Mouse (Mus musculus) hindbrain, postnatal 0 days (tissue): ENCODE measurements around the gene Gprc5b. TPM values are rescaled to one million over a fixed set of nuclear protein-coding genes. Genes with fewer than 3 reads are reported as not detected.

ENCODE experiments used
- ATAC-seq: fragments of 200-750 bp; cut with Nextera tagmentation; 2 replicates; pipeline ENCODE4 v1.8.0; 2017; ENCODE audit warnings: mild to moderate bottlenecking, moderate TSS enrichment, moderate library complexity
- DNase-seq: peaks from one replicate; pipeline ENCODE4 v3.0.0-alpha.2; 2015; ENCODE audit warnings: low spot score
- H3K27ac ChIP-seq: fragments of 300-500 bp; sonication (generic); 2 replicates; pipeline ENCODE4 v1.5.1; 2014; ENCODE audit warnings: mild to moderate bottlenecking
- H3K27me3 ChIP-seq: fragments of 300-500 bp; sonication (generic); 2 replicates; pipeline ENCODE4 v1.6.1; 2014; ENCODE audit warnings: low read length, mixed read lengths; ENCODE audit not compliant: insufficient read depth
- H3K36me3 ChIP-seq: fragments of 300-500 bp; sonication (generic); 2 replicates; pipeline ENCODE4 v1.6.1; 2014; ENCODE audit warnings: low read length, mixed read lengths; ENCODE audit not compliant: insufficient read depth
- H3K4me1 ChIP-seq: fragments of 300-500 bp; sonication (generic); 2 replicates; pipeline ENCODE4 v1.6.1; 2014; ENCODE audit warnings: antibody characterized with exemption, low read length, mixed read lengths; ENCODE audit not compliant: insufficient read depth
- H3K4me2 ChIP-seq: fragments of 300-500 bp; sonication (generic); 2 replicates; pipeline ENCODE4 v1.6.1; 2014; ENCODE audit warnings: low read depth, mild to moderate bottlenecking, low read length, moderate library complexity, mixed read lengths
- H3K4me3 ChIP-seq: fragments of 300-500 bp; sonication (generic); 2 replicates; pipeline ENCODE4 v1.5.1; 2014; ENCODE audit warnings: low read length
- H3K9ac ChIP-seq: fragments of 300-500 bp; sonication (generic); replicated peaks from 2 replicates; pipeline ENCODE4 v1.6.1; 2014; ENCODE audit warnings: mild to moderate bottlenecking, low read length, moderate library complexity, mixed read lengths
- H3K9me3 ChIP-seq: fragments of 300-500 bp; sonication (generic); 2 replicates; pipeline ENCODE4 v1.6.1; 2016; ENCODE audit warnings: low read length, mixed read lengths
- CTCF ChIP-seq: IDR thresholded peaks from 2 replicates; pipeline ENCODE4 v1.5.1; 2016; ENCODE audit warnings: antibody characterized with exemption, control low read depth, low read depth
- WGBS: fragments of 180-500 bp; shearing (Covaris S2); extraction: QIAGEN DNeasy Blood & Tissue Kit; methylation state at CpG from one replicate; pipeline ENCODE4 v1.1.7; 2014; 5-methylcytosine and 5-hydroxymethylcytosine counted together
- polyA plus RNA-seq: library from polyadenylated mRNA; unstranded; fragments of >200 nt; fragmentation: Nextera tagmentation; extraction: Ambion mirVana; gene quantifications from 2 replicates; pipeline ENCODE4 v1.2.1, GENCODE M21; 2015
- total RNA-seq: library from RNA; depleted of rRNA; stranded (reverse); fragments of >200 nt; gene quantifications from 2 replicates; pipeline ENCODE4 v1.2.3, GENCODE M21; 2014; rRNA removed

Gprc5b gene
- total and polyA plus RNA-seq, 2 experiments from 2014 or later = 9.5 to 56.9 TPM

GRCm38 (mm10) chr7:118928916-118929315 lies 66.1 kb downstream of the Gprc5b start:
- DNase-seq (no peak), ATAC-seq (no peak)
- Histone ChIP-seq H3K36me3 (no peaks in the 10 kb centered on the region), H3K27me3 (no peaks in the 10 kb centered on the region), H3K27ac (no peak overlapping the region), H3K9me3 (no peaks in the 10 kb centered on the region), H3K4me2 (no peak overlapping the region), H3K4me1 (0 out of 2 replicates have a peak, but pooled peaks cover 8% of the 10 kb centered on the region), H3K9ac (no peak overlapping the region), H3K4me3 (no peak overlapping the region)
- 65% methylated on average over 8 of the region's 8 CpGs for WGBS
- TF ChIP-seq CTCF = no peak

GRCm38 (mm10) chr7:118928316-118928715 lies 66.7 kb downstream of the Gprc5b start:
- no peaks in the 10 kb centered on the region for H3K36me3 ChIP-seq
- 0 out of 2 replicates have a peak, but pooled peaks cover 8% of the 10 kb centered on the region for H3K4me1 ChIP-seq
- H3K27me3 ChIP-seq = no peaks in the 10 kb centered on the region
- no peak overlapping the region for H3K4me3 ChIP-seq
- H3K9ac ChIP-seq = no peak overlapping the region
- H3K9me3 ChIP-seq = no peaks in the 10 kb centered on the region
- WGBS = 85% methylated on average over 3 of the region's 3 CpGs
- ATAC-seq (no peak), DNase-seq (no peak)
- no peak overlapping the region for H3K27ac ChIP-seq
- no peak overlapping the region for H3K4me2 ChIP-seq
- TF ChIP-seq CTCF = no peak

GRCm38 (mm10) chr7:118927279-118927678 lies 67.7 kb downstream of the Gprc5b start:
- no peak for TF ChIP-seq CTCF
- ATAC-seq (no peak), DNase-seq (no peak)
- Histone ChIP-seq H3K9me3 (no peaks in the 10 kb centered on the region), H3K27ac (no peak overlapping the region), H3K9ac (no peak overlapping the region), H3K4me1 (0 out of 2 replicates have a peak, but pooled peaks cover 8% of the 10 kb centered on the region), H3K27me3 (no peaks in the 10 kb centered on the region), H3K4me3 (no peak overlapping the region), H3K4me2 (no peak overlapping the region), H3K36me3 (no peaks in the 10 kb centered on the region)
- 96% methylated on average over 2 of the region's 2 CpGs for WGBS

- no peaks in the 10 kb centered on the region for H3K9me3 ChIP-seq
- TF ChIP-seq CTCF = no peak
- ATAC-seq (no peak), DNase-seq (no peak)
- H3K4me3 ChIP-seq = no peak overlapping the region
- H3K4me2 ChIP-seq = no peak overlapping the region
- H3K36me3 ChIP-seq = no peaks in the 10 kb centered on the region
- no peaks in the 10 kb centered on the region for H3K27me3 ChIP-seq
- H3K27ac ChIP-seq = no peak overlapping the region
- no peak overlapping the region for H3K9ac ChIP-seq
- H3K4me1 ChIP-seq = 0 out of 2 replicates have a peak, but pooled peaks cover 8% of the 10 kb centered on the region
- 84% methylated on average over 6 of the region's 6 CpGs for WGBS
Measured at GRCm38 (mm10) chr7:118926516-118927260, 68.3 kb downstream of the Gprc5b start.

GRCm38 (mm10) chr7:118925547-118925946 lies 69.5 kb downstream of the Gprc5b start:
- Histone ChIP-seq H3K27ac (no peak overlapping the region), H3K4me2 (no peak overlapping the region), H3K27me3 (no peaks in the 10 kb centered on the region), H3K36me3 (no peaks in the 10 kb centered on the region), H3K9ac (no peak overlapping the region), H3K4me1 (0 out of 2 replicates have a peak, but pooled peaks cover 8% of the 10 kb centered on the region), H3K9me3 (no peaks in the 10 kb centered on the region), H3K4me3 (no peak overlapping the region)
- DNase-seq (no peak), ATAC-seq (no peak)
- WGBS = 94% methylated on average over 3 of the region's 3 CpGs
- no peak for TF ChIP-seq CTCF

GRCm38 (mm10) chr7:118922441-118923202 lies 72.4 kb downstream of the Gprc5b start:
- DNase-seq = no peak
- Histone ChIP-seq H3K4me3 (no peak overlapping the region), H3K9me3 (no peaks in the 10 kb centered on the region), H3K4me1 (no peaks in the 10 kb centered on the region), H3K4me2 (no peak overlapping the region), H3K36me3 (no peaks in the 10 kb centered on the region), H3K27me3 (no peaks in the 10 kb centered on the region), H3K9ac (no peak overlapping the region), H3K27ac (no peak overlapping the region)
- ATAC-seq = 0 out of 2 replicates have a peak, but pooled peaks have one; percentile 20
- no peak for TF ChIP-seq CTCF
- 70% methylated on average over 4 of the region's 4 CpGs for WGBS

Other genes with a start within 250 kb of the Gprc5b start
- gene Iqck, start 139.5 kb downstream of the Gprc5b start, total RNA-seq = 4.6 and 4.8 TPM in 2 replicates
- 4.4 and 4.9 TPM in 2 replicates for gene Iqck, start 139.5 kb downstream of the Gprc5b start, polyA plus RNA-seq
- gene Knop1, start 139.0 kb downstream of the Gprc5b start, total RNA-seq = 30.8 and 31.9 TPM in 2 replicates
- gene Knop1, start 139.0 kb downstream of the Gprc5b start, polyA plus RNA-seq = 75.6 and 78.9 TPM in 2 replicates
- 13.5 and 13.9 TPM in 2 replicates for gene Gpr139, start 189.4 kb upstream of the Gprc5b start, total RNA-seq
- gene Gpr139, start 189.4 kb upstream of the Gprc5b start, polyA plus RNA-seq = 6.6 and 7.5 TPM in 2 replicates